Mouse (Mus musculus) ES-Bruce4 (cell line): ENCODE results near the gene Nxnl2.

Experiments used
- CTCF ChIP-seq: IDR thresholded peaks from one replicate; pipeline ENCODE4 v1.8.1; 2011; ENCODE audit warnings: low read depth, low read length
- POLR2A ChIP-seq: IDR thresholded peaks from one replicate; pipeline ENCODE4 v1.8.1; 2011; ENCODE audit warnings: low read length; ENCODE audit not compliant: insufficient read depth

DNA sequence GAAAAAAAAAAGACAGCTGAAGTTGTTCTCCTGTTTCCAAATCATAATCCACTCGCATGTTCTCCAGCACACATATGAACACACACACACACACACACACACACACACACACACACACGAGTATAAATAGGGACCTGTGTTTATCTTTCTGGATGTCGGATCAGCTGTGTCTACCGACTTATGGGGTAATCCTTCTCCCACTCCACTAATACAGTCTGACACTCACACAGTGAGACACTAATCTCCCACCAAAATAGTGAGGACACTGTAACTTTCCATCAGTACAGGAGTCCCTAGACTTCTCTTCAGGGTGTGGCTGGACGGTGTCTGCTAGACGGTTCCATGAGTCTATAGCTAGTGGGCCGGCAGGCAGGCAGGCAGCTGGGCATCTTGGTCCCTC is 11.4 kb downstream of the Nxnl2 start:
- TF ChIP-seq CTCF = no peak
- no peak for TF ChIP-seq POLR2A
